Mouse (Mus musculus) limb, embryonic 14.5 days (tissue): ENCODE results near the gene Dhx29. TPM values are rescaled to one million over a fixed set of nuclear protein-coding genes. Genes with fewer than 3 reads are reported as not detected.

Experiments used
- ATAC-seq: fragments of 200-750 bp; cut with Nextera tagmentation; 2 replicates; pipeline ENCODE4 v1.8.0; 2017; ENCODE audit warnings: low read depth, moderate number of reproducible peaks, moderate TSS enrichment; ENCODE audit not compliant: low FRiP score
- DNase-seq: peaks from one replicate; pipeline ENCODE4 v3.0.0-alpha.2; 2015; ENCODE audit warnings: low spot score
- H3K27ac ChIP-seq: fragments of 300-500 bp; sonication (generic); replicated peaks from 2 replicates; pipeline ENCODE4 v1.5.1; 2014; ENCODE audit warnings: low read depth, mild to moderate bottlenecking, low read length, moderate library complexity, mixed read lengths
- H3K27me3 ChIP-seq: fragments of 300-500 bp; sonication (generic); 2 replicates; pipeline ENCODE4 v1.6.1; 2014; ENCODE audit warnings: low read length, mixed read lengths; ENCODE audit not compliant: control insufficient read depth, insufficient read depth
- H3K36me3 ChIP-seq: fragments of 300-500 bp; sonication (generic); 2 replicates; pipeline ENCODE4 v1.6.1; 2014; ENCODE audit warnings: mild to moderate bottlenecking, low read length, moderate library complexity, mixed read lengths; ENCODE audit not compliant: control insufficient read depth, insufficient read depth
- H3K4me1 ChIP-seq: fragments of 300-500 bp; sonication (generic); 2 replicates; pipeline ENCODE4 v1.6.1; 2014; ENCODE audit warnings: antibody characterized with exemption, low read length, mixed read lengths; ENCODE audit not compliant: control insufficient read depth, insufficient read depth
- H3K4me2 ChIP-seq: fragments of 300-500 bp; sonication (generic); replicated peaks from 2 replicates; pipeline ENCODE4 v1.6.1; 2014; ENCODE audit warnings: low read depth, mild to moderate bottlenecking, low read length, moderate library complexity; ENCODE audit not compliant: severe bottlenecking
- H3K4me3 ChIP-seq: fragments of 300-500 bp; sonication (generic); replicated peaks from 2 replicates; pipeline ENCODE4 v1.5.1; 2014; ENCODE audit warnings: low read length
- H3K9ac ChIP-seq: fragments of 300-500 bp; sonication (generic); 2 replicates; pipeline ENCODE4 v1.6.1; 2014; ENCODE audit warnings: mild to moderate bottlenecking, low read depth, low read length, moderate library complexity; ENCODE audit not compliant: severe bottlenecking
- H3K9me3 ChIP-seq: fragments of 300-500 bp; sonication (generic); 2 replicates; pipeline ENCODE4 v1.6.1; 2016; ENCODE audit warnings: low read length; ENCODE audit not compliant: control insufficient read depth
- POLR2A ChIP-seq: fragments of 200-500 bp; IDR thresholded peaks from 2 replicates; pipeline ENCODE4 v1.8.0; 2012; ENCODE audit warnings: inconsistent platforms, mild to moderate bottlenecking, moderate library complexity, borderline replicate concordance; ENCODE audit not compliant: insufficient read depth, insufficient read length; ENCODE audit errors: extremely low read depth
- WGBS: fragments of 180-500 bp; shearing (Covaris S2); extraction: QIAGEN DNeasy Blood & Tissue Kit; methylation state at CpG from one replicate; pipeline ENCODE4 v1.1.7; 2014; 5-methylcytosine and 5-hydroxymethylcytosine counted together
- polyA plus RNA-seq, 2 experiments: library from polyadenylated mRNA; depleted of rRNA in 1 of 2; stranded (reverse) in 1 of 2; unstranded in 1 of 2; fragments of >200 nt; fragmentation: Nextera tagmentation in 1 of 2; extraction: Ambion mirVana in 1 of 2; gene quantifications; 2 replicates each; pipeline versions ENCODE4 v1.2.1 to v1.2.3; 2012 to 2014

The Dhx29 gene
- polyA plus RNA-seq, 2 experiments, result 13.2 to 20.5 TPM

DNA sequence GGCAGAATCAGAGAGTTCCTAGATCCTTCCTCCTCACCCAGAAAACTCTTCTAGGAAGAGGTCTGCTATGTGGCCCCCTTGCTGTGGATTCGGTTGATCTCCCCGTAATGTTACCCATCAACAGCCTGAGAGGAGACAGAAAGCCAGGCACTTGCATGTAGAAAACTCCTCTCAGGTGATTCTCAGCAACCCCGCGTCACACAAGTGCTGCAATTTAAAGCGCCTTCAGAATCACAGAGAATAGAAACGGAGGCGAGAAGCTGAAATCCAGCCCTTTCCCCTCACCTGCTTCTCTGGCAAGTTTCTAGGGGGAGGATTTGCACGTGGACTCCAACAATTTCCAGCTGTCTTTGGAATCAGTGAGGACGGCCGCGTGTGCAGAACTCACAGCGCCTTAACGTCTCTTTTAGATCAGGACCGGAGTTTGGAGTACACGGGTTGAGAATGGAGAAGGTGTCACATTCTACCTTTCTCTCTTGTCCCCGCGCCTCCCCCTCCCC, 59.2 kb downstream of the Dhx29 start:
- Histone ChIP-seq H3K4me1 (peaks cover 25% of the 10 kb centered on the region), H3K4me3 (peak overlapping the region; percentile 54; the same call in 1 of the 2 replicates), H3K4me2 (peak overlapping the region; percentile 99; the same call in 1 of the 2 replicates), H3K9me3 (no peaks in the 10 kb centered on the region), H3K27me3 (peaks cover 59% of the 10 kb centered on the region), H3K9ac (no peak overlapping the region; the same call in 1 of the 2 replicates), H3K27ac (no peak overlapping the region), H3K36me3 (no peaks in the 10 kb centered on the region)
- 1% methylated on average over 17 of the region's 17 CpGs for WGBS
- TF ChIP-seq POLR2A, result no peak
- DNase-seq, result no peak
- ATAC-seq, result no peak

GRCm38 (mm10) chr13:112987532-112987943, 60.3 kb downstream of the Dhx29 start, which contains the start of gene Ccno:
Gene Ccno, plus strand, starts transcription at chr13:112987802.
- DNase-seq (peak; percentile 91), ATAC-seq (peak; percentile 98)
- TF ChIP-seq POLR2A, result no peak
- Histone ChIP-seq H3K27ac (no peak within 1 kb of the TSS), H3K4me2 (peak within 1 kb of the TSS; percentile 99), H3K27me3 (peaks cover 65% of the 10 kb centered on the region), H3K36me3 (no peaks in the 10 kb centered on the region), H3K4me1 (peaks cover 25% of the 10 kb centered on the region), H3K9me3 (no peaks in the 10 kb centered on the region), H3K9ac (peak within 1 kb of the TSS; percentile 52), H3K4me3 (peak within 1 kb of the TSS; percentile 54)
- WGBS, result under 1% methylated on average over 33 of the region's 47 CpGs

DNA sequence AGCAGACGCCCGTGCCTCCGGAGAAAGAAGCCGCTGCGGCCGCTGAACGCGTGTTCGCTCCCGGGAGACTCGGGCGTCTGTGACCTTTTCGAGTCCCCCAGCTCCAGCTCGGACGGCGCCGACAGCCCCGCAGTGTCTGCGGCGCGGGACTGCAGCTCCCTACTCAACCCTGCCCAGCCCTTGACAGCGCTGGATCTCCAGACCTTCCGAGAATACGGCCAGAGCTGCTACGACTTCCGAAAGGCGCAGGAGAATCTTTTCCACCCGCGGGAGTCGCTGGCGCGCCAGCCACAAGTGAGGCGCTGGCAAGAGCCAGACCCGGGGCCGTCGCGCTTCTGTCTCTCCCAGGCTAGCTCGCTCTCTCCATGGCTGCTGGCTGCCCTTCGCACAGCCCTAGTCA, 60.7 kb downstream of the Dhx29 start:
- Histone ChIP-seq H3K4me2 (peak overlapping the region; percentile 99), H3K4me3 (peak overlapping the region; percentile 54), H3K27me3 (peaks cover 68% of the 10 kb centered on the region), H3K27ac (no peak overlapping the region), H3K9me3 (no peaks in the 10 kb centered on the region), H3K4me1 (peaks cover 25% of the 10 kb centered on the region), H3K36me3 (no peaks in the 10 kb centered on the region), H3K9ac (peak overlapping the region; percentile 52)
- no peak for TF ChIP-seq POLR2A
- 5% methylated on average over 38 of the region's 39 CpGs for WGBS
- no peak for DNase-seq
- no peak for ATAC-seq

- DNase-seq, result no peak
- H3K9ac ChIP-seq, result no peak overlapping the region
- 1% methylated on average over 19 of the region's 19 CpGs for WGBS
These were observed 61.6 kb downstream of the Dhx29 start for GRCm38 (mm10) chr13:112988866-112989265.

GRCm38 (mm10) chr13:112989541-112989940, 62.3 kb downstream of the Dhx29 start:
- TF ChIP-seq POLR2A, result no peak
- ATAC-seq, result no peak
- peak overlapping the region; percentile 25; the same call in 1 of the 2 replicates for H3K4me2 ChIP-seq
- H3K9me3 ChIP-seq, result no peaks in the 10 kb centered on the region
- no peak overlapping the region for H3K27ac ChIP-seq
- H3K4me1 ChIP-seq, result peaks cover 33% of the 10 kb centered on the region
- H3K27me3 ChIP-seq, result peaks cover 84% of the 10 kb centered on the region
- H3K9ac ChIP-seq, result no peak overlapping the region
- WGBS, result 2% methylated on average over 22 of the region's 23 CpGs
- DNase-seq, result no peak
- H3K36me3 ChIP-seq, result no peaks in the 10 kb centered on the region
- H3K4me3 ChIP-seq, result peak overlapping the region; percentile 16

More at GRCm38 (mm10) chr13:112988866-112989265, 61.6 kb downstream of the Dhx29 start:
- Histone ChIP-seq H3K4me3 (peak overlapping the region; percentile 54), H3K27me3 (peaks cover 77% of the 10 kb centered on the region), H3K4me1 (peaks cover 29% of the 10 kb centered on the region), H3K27ac (no peak overlapping the region), H3K36me3 (no peaks in the 10 kb centered on the region), H3K4me2 (peak overlapping the region; percentile 99), H3K9me3 (no peaks in the 10 kb centered on the region)
- no peak for ATAC-seq
- no peak for TF ChIP-seq POLR2A

DNA sequence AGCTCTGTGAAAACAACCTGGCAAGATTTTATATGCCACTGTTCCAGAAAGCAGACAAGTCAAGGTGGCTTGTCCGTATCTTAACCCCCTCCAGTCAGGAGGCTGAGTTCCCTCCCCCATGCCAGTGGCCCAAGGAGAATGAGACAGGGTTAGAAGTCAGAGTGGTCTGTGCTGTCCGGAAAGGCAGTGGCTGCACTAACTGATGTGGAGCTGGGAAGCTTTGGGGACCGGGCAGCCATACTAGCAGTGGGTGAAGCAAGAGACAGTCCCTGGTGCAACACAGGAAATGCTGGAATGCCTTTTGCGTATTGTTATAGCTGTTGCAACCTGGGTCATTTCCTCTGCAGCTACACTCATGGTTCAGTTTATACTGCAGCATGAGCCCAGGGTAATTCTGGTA, 63.1 kb downstream of the Dhx29 start:
- no peak overlapping the region for H3K27ac ChIP-seq
- no peak overlapping the region for H3K4me2 ChIP-seq
- H3K36me3 ChIP-seq, result no peaks in the 10 kb centered on the region
- peaks cover 91% of the 10 kb centered on the region for H3K27me3 ChIP-seq
- 3% methylated on average over 4 of the region's 4 CpGs for WGBS
- H3K4me1 ChIP-seq, result peaks cover 33% of the 10 kb centered on the region
- H3K9me3 ChIP-seq, result no peaks in the 10 kb centered on the region
- no peak overlapping the region for H3K4me3 ChIP-seq
- H3K9ac ChIP-seq, result no peak overlapping the region
- no peak for TF ChIP-seq POLR2A
- ATAC-seq, result no peak
- DNase-seq, result no peak
